Mouse (Mus musculus): ENCODE measurements around the gene Sipa1.

The Sipa1 gene

DNA sequence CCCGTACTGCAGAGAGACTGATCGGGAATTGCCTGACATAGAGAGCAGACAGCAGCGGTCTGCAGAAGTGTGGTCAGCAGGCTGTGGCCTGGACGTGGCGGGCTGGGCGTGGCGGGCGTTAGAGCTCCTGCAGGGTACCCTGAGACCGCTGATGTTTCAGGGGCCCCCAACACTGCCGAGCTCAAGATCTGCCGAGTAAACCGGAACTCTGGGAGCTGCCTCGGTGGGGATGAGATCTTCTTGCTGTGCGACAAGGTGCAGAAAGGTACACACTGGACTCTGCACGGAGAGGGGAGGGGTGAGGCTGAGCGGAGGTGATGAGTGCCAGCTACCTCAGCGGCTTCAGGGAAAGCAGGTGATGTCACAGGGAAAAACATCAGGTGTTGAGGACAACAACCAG is 22.5 kb downstream of the Sipa1 start:
- no peak for DNase-seq

DNA sequence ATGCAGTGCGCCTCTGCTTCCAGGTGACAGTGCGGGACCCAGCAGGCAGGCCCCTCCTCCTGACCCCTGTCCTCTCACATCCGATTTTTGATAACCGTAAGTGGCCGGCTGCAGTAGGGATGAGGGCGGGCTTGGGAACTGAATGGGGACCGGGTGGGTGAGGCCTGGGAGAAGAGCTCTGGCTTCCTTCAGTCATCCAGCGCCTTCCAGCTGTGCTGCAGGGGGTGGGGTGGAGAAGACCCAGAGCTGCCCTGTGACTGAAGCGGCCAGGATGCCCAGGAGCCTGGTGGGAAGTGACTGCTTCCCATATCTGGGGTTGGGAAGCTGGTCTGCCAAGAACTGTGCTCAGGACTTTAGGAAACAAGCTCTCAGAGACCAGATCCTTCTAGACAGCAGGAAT is 23.2 kb downstream of the Sipa1 start:
- no peak for DNase-seq

- no peak for DNase-seq
These were observed 25.0 kb downstream of the Sipa1 start for GRCm38 (mm10) chr19:5638416-5639005.

DNA sequence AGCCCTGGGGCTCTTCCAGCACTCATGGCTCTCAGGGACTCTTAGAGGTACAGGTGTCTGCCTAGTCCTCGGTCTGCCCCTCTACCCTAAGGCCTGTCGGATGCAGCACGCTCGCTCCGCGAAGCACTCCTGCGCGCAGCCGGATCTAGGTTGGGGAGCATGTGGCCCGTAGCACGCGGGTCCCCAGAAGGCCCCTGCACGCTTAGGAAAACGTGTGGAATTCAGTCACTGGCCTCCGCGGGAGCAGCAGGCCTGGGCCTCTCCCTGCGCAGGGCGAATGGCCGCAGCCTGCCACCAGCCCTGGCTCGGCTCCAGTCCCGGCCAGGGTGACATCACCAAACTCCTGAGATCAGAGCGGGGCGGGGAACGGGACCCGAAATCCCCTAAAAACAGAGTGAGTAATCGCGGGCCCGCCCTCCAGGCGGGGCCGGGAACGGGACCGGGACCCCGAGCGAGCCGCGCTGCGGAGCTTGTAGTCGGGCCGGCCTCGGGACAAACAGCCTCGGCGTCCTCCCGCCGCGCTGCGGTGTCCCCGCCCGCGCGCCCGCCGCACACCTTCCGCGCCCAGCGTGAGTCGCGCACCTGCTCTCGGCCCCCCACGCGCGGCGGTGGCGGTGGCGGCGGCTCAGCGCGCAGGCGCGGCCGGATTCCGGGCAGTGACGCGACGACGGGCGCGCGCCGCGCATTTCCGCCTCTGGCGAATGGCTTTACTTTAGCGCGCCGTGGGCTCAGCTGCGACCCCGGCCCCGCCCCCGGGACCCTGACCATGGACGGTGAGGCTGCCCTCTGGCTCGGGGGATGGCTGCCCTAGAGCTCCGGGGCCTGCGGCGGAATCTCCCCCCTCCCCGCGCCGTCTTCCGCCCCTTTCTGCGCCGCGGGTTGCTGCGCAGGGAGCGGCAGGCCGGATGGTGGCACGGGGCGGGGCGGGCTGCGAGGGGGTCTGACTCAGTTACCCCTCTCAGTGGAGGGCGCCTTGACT is 26.1 kb downstream of the Sipa1 start, which contains the start of gene Rela:
Gene Rela, plus strand, starts transcription at position 415 of the 979 bp plus-strand sequence.
- DNase-seq: peak; percentile 96

DNA sequence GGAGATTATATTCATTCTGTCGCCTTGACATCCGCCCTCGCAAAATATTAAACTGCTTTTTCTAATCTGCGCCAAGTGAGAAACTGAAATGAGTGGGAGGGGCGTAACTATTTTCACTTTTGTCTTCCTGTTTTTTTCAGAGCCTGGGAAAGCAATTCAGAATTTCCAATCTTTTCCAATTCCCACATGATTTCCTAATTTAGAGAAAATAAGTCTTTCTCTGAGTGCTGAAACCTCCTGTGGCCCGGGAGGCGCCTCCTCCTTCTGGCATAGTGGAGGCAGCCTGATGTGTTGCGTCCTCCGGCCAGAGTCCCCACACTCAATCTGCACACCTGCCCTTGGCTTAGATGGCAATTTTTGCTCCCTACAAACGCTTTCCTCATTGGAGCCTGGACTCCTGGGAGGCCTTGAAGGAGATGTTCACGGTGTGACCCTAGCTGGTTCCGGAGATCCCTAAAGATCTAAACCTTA is 26.9 kb downstream of the Sipa1 start:
- no peak for DNase-seq

DNA sequence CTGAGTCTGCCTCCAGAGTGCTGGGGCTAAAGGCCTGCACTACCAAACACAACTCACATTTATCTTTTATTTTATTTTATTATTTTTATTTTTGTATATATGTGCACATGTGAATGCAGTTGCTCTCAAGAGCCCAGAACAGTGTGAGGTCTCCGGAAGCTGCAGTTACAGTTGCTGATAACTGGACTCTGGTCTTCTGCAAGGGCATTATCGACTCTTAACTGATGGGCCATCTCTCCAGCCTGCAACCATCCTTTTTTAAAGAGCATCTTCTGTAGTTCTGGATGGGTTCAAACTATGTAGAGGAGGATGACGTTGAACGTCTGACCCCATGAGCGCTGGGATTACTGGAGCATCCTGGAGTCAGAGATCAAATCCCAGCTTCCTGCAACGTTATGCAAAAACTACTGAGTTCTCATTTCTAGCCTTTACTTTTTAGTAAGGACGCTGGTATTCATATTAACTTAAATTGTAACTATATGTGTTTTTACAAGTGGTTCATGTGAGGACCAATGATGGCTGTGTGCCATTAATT is 27.4 kb downstream of the Sipa1 start:
- DNase-seq: no peak

DNA sequence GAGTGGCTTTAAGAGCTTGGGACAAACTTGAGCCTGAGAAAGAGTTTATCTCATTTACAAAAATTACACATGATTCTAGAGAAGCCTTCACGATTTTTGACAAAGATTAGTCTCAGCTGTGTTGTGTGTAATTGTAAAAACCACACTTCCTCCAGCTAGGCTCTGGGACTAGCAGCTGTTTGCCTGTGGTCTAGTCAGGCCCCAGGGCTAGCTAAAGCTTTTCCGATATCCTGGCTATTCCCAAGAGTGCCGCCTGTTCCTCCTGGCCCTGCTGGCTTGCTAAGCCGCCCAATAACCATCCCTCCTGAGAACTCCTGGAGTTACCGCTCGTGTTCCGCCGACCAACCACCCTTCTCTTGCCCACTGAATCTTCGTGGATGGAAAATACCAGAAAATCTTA is 31.4 kb downstream of the Sipa1 start:
- DNase-seq: no peak

GRCm38 (mm10) chr19:5629907-5630306 is 33.6 kb downstream of the Sipa1 start:
- no peak for DNase-seq

GRCm38 (mm10) chr19:5625311-5625710 is 38.2 kb downstream of the Sipa1 start:
- no peak for DNase-seq

DNA sequence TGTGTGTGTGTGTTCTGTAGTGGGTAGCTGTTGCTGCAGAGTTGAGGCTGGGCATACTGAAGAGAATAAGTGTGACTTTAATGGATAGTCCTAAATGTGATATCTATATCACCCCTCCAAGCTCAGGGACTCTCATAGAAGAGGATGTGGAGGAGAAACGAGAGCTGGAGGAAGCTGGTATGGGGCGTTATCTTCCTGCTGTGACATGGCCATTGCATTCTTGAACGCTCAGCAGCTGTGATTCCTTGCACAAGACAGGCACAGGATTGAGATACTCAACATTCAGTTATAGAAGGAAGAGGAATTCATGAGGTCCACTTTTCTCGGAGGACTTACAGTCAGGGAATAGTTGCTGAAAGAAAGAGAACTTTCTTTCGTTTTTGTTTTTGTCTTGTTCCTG is 41.6 kb downstream of the Sipa1 start:
- DNase-seq: no peak

DNA sequence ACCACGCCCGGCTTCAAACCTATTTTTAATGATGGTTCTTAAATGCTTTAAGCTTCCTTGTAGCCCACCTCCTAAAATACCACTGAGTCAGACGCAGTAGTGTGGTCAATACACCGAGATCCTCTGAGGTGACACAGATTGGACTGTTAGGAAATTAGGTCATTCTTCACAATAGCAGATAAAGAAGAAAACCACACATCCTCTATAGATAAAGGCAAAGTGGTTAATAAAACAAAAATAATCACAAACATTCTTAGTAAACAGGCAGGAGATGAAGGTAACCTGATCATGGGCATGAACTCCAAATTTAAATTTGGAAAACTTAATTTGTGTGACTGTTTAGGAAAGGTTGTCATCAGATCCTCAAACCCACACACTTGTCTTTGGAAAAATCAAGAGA is 43.5 kb downstream of the Sipa1 start:
- DNase-seq: no peak

DNA sequence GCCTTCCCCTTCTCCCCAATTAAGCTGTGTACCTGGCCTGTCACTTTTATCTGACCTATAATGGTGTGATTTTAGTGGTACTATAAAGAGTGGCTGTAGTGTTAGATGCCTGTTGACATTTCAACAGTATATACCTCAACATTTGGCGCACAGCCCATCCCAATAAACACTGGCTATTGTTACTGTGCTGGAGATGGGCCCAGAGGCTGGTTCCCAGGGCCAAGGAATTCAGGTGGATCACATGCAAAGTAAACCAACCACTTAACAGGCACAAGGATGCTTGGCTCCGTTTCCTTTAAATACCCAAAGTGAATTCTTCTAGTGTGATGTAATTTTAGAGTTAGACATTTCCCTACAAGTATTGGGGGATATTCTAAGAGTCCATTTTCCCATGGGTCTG is 48.6 kb downstream of the Sipa1 start:
- DNase-seq: no peak

- DNase-seq: no peak
These were observed 50.6 kb downstream of the Sipa1 start for GRCm38 (mm10) chr19:5612762-5613411.

GRCm38 (mm10) chr19:5611973-5612372 is 51.5 kb downstream of the Sipa1 start:
- DNase-seq: no peak

GRCm38 (mm10) chr19:5609547-5610404 is 53.7 kb downstream of the Sipa1 start, which contains the start of gene Kat5:
Gene Kat5 (minus strand): TSS chr19:5610237.
- DNase-seq: peak; percentile 95

GRCm38 (mm10) chr19:5609171-5609546 is 54.3 kb downstream of the Sipa1 start:
- DNase-seq: no peak

- DNase-seq: no peak
These were observed 54.8 kb downstream of the Sipa1 start for GRCm38 (mm10) chr19:5608707-5609106.

GRCm38 (mm10) chr19:5607705-5608410 is 55.6 kb downstream of the Sipa1 start:
- no peak for DNase-seq

- DNase-seq: no peak
These were observed 57.3 kb downstream of the Sipa1 start for GRCm38 (mm10) chr19:5606196-5606595.

- peak; percentile 17 for DNase-seq
These were observed 58.4 kb downstream of the Sipa1 start for GRCm38 (mm10) chr19:5605126-5605525.

- peak; percentile 29 for DNase-seq
These were observed 59.8 kb downstream of the Sipa1 start for GRCm38 (mm10) chr19:5603664-5604063.

All from cerebellum, adult 9-10 months (tissue).